Comparison of ENCODE assay signal across 9 mouse cellular contexts in genomic region chr11:120826016-120826953, GRCm38 (mm10). TPM values are rescaled to one million over a fixed set of nuclear protein-coding genes. Genes with fewer than 3 reads are reported as not detected.
DNase-seq lines count a peak whose midpoint lies in the region; ATAC-seq lines count a peak whose summit lies in the region.
"Had no signal": no experiment of that assay in that cellular context is flagged by ENCODE, and none has a peak within 500 bp of the region (broad histone marks: within the 10 kb centered on the region; RNA-seq: fewer than 3 reads in every experiment).

No protein-coding gene starts in this region.

- WGBS in heart, embryonic 11.5 days (ENCODE audit: insufficient replicate concordance): 79% methylated on average over 8 of the region's 8 CpGs
- WGBS in limb, embryonic 13.5 days: 88% methylated on average over 8 of the region's 8 CpGs
- 84% methylated on average over 8 of the region's 8 CpGs for WGBS in stomach, embryonic 16.5 days

- H3K27me3 ChIP-seq in heart, embryonic 11.5 days (ENCODE audit: control insufficient read depth, insufficient read depth, low read length): no peaks in the 10 kb centered on the region
- no peaks in the 10 kb centered on the region for H3K27me3 ChIP-seq in limb, embryonic 13.5 days
- no peaks in the 10 kb centered on the region for H3K27me3 ChIP-seq in stomach, embryonic 16.5 days (ENCODE audit: control insufficient read depth, insufficient read depth, low read length)

- H3K27ac ChIP-seq in heart, embryonic 11.5 days (ENCODE audit: low read depth, low read length): peak overlapping the region; percentile 96; the same call in 1 of the 2 replicates
- H3K27ac ChIP-seq in limb, embryonic 13.5 days: peak overlapping the region; percentile 97
- H3K27ac ChIP-seq in stomach, embryonic 16.5 days (ENCODE audit: low read length): peak overlapping the region; percentile 95; the same call in 1 of the 2 replicates

- H3K9ac ChIP-seq in heart, embryonic 11.5 days (ENCODE audit: low read depth, low read length): 0 out of 2 replicates have a peak overlapping the region, but pooled peaks have one; percentile 88
- H3K9ac ChIP-seq in limb, embryonic 13.5 days: peak overlapping the region; percentile 97; the same call in 1 of the 2 replicates
- H3K9ac ChIP-seq in stomach, embryonic 16.5 days (ENCODE audit: low read length): peak overlapping the region; percentile 94; the same call in 1 of the 2 replicates

- intact Hi-C loops in heart, postnatal 10 days (cut with DNase I): no loop called here

- H3K4me3 ChIP-seq in heart, embryonic 11.5 days (ENCODE audit: low read depth, low read length): no peak overlapping the region
- H3K4me3 ChIP-seq in limb, embryonic 13.5 days: no peak overlapping the region
- H3K4me3 ChIP-seq in stomach, embryonic 16.5 days (replicated peaks; ENCODE audit: low read length): no peak overlapping the region

- H3K36me3 ChIP-seq in heart, embryonic 11.5 days (ENCODE audit: control insufficient read depth, insufficient read depth, low read length): peaks cover 3% of the 10 kb centered on the region; the same call in 1 of the 2 replicates
- peaks cover 18% of the 10 kb centered on the region for H3K36me3 ChIP-seq in limb, embryonic 13.5 days
- 0 out of 2 replicates have a peak, but pooled peaks cover under 1% of the 10 kb centered on the region for H3K36me3 ChIP-seq in stomach, embryonic 16.5 days (ENCODE audit: control insufficient read depth, insufficient read depth, low read length)

- DNase-seq in heart, postnatal 10 days: no peak
- peak; percentile 19 for DNase-seq in urinary bladder, adult 2 months (ENCODE audit: low spot score)
- DNase-seq in urinary bladder, postnatal 14 days (ENCODE audit: low spot score): no peak
- no peak for DNase-seq in lung, postnatal 36 days
- no peak for DNase-seq in embryo, embryonic 10 days (ENCODE audit: low spot score)
- DNase-seq: adrenal gland, postnatal 36 days had no signal

- no peak overlapping the region for H3K4me2 ChIP-seq in heart, embryonic 11.5 days
- H3K4me2 ChIP-seq in limb, embryonic 13.5 days (replicated peaks): no peak overlapping the region
- H3K4me2 ChIP-seq in stomach, embryonic 16.5 days (ENCODE audit: low read depth, low read length): no peak overlapping the region

- peaks cover 34% of the 10 kb centered on the region for H3K4me1 ChIP-seq in heart, embryonic 11.5 days (ENCODE audit: control insufficient read depth, insufficient read depth, low read length)
- peaks cover 32% of the 10 kb centered on the region for H3K4me1 ChIP-seq in limb, embryonic 13.5 days
- peaks cover 22% of the 10 kb centered on the region for H3K4me1 ChIP-seq in stomach, embryonic 16.5 days (ENCODE audit: control insufficient read depth, insufficient read depth, low read length)

- H3K9me3 ChIP-seq in heart, embryonic 11.5 days (replicated peaks; ENCODE audit: control insufficient read depth, low read length): no peaks in the 10 kb centered on the region
- H3K9me3 ChIP-seq in limb, embryonic 13.5 days: no peaks in the 10 kb centered on the region
- H3K9me3 ChIP-seq in stomach, embryonic 16.5 days (replicated peaks; ENCODE audit: control insufficient read depth, low read length): no peaks in the 10 kb centered on the region

- ATAC-seq in heart, embryonic 11.5 days (replicated peaks; ENCODE audit: insufficient number of reproducible peaks, low FRiP score, low TSS enrichment): no peak
- ATAC-seq in limb, embryonic 13.5 days (ENCODE audit: low FRiP score, low read depth): no peak
- ATAC-seq in stomach, embryonic 16.5 days (ENCODE audit: insufficient read depth, low FRiP score): no peak

RNA-seq across cellular contexts. Expression of gene Fasn, which starts 1.9 kb away (rescaled TPM):
- polyA plus RNA-seq in heart, embryonic 11.5 days (2014; fragmentation: Nextera tagmentation; extraction: Ambion mirVana): 33.9 and 42.6 TPM in 2 replicates
- 10 to 100 TPM; 27.4 to 33.8 TPM for total RNA-seq in heart, postnatal 10 days (2021)
- 187 and 188 TPM in 2 replicates for polyA plus RNA-seq in urinary bladder, adult 2 months (2012; rRNA removed)
- 49.8 and 53.9 TPM in 2 replicates for polyA plus RNA-seq in limb, embryonic 13.5 days (2015; fragmentation: Nextera tagmentation; extraction: Ambion mirVana)
- 51.9 and 55.3 TPM in 2 replicates for polyA plus RNA-seq in stomach, embryonic 16.5 days (2015; fragmentation: Nextera tagmentation; extraction: Ambion mirVana)

RNA-seq across cellular contexts. Expression of gene Dus1l, which starts 30.1 kb away (rescaled TPM):
- polyA plus RNA-seq in heart, embryonic 11.5 days (2014; fragmentation: Nextera tagmentation; extraction: Ambion mirVana): 50.0 and 59.9 TPM in 2 replicates
- 10 to 100 TPM; 33.1 to 34.8 TPM for total RNA-seq in heart, postnatal 10 days (2021)
- polyA plus RNA-seq in urinary bladder, adult 2 months (2012; rRNA removed): 36.1 and 39.1 TPM in 2 replicates
- 66.6 TPM in 2 replicates for polyA plus RNA-seq in limb, embryonic 13.5 days (2015; fragmentation: Nextera tagmentation; extraction: Ambion mirVana)
- 60.6 and 69.3 TPM in 2 replicates for polyA plus RNA-seq in stomach, embryonic 16.5 days (2015; fragmentation: Nextera tagmentation; extraction: Ambion mirVana)

RNA-seq across cellular contexts. Expression of gene Gps1, which starts 42.2 kb away (rescaled TPM):
- polyA plus RNA-seq in heart, embryonic 11.5 days (2014; fragmentation: Nextera tagmentation; extraction: Ambion mirVana): 166 and 179 TPM in 2 replicates
- 10 to 100 TPM; 61.7 to 69.1 TPM for total RNA-seq in heart, postnatal 10 days (2021)
- 119 and 149 TPM in 2 replicates for polyA plus RNA-seq in urinary bladder, adult 2 months (2012; rRNA removed)
- polyA plus RNA-seq in limb, embryonic 13.5 days (2015; fragmentation: Nextera tagmentation; extraction: Ambion mirVana): 240 and 241 TPM in 2 replicates
- polyA plus RNA-seq in stomach, embryonic 16.5 days (2015; fragmentation: Nextera tagmentation; extraction: Ambion mirVana): 166 and 167 TPM in 2 replicates

RNA-seq across cellular contexts. Expression of gene Rfng, which starts 42.3 kb away (rescaled TPM):
- 15.0 and 16.5 TPM in 2 replicates for polyA plus RNA-seq in heart, embryonic 11.5 days (2014; fragmentation: Nextera tagmentation; extraction: Ambion mirVana)
- total RNA-seq in heart, postnatal 10 days (2021): 10 to 100 TPM; 12.2 to 12.5 TPM
- polyA plus RNA-seq in urinary bladder, adult 2 months (2012; rRNA removed): 25.7 and 27.4 TPM in 2 replicates
- 43.8 and 48.4 TPM in 2 replicates for polyA plus RNA-seq in limb, embryonic 13.5 days (2015; fragmentation: Nextera tagmentation; extraction: Ambion mirVana)
- 41.1 and 43.8 TPM in 2 replicates for polyA plus RNA-seq in stomach, embryonic 16.5 days (2015; fragmentation: Nextera tagmentation; extraction: Ambion mirVana)
